Mouse (Mus musculus) effector memory CD4-positive, alpha-beta T cell, adult 7 months (primary cell): Measurements from ENCODE around the gene Olfr697. TPM values are rescaled to one million over a fixed set of nuclear protein-coding genes. Genes with fewer than 3 reads are reported as not detected.

ENCODE experiments used
- polyA plus RNA-seq: library from polyadenylated mRNA; unstranded; fragments of 100-300 nt; shearing (Covaris generic); gene quantifications from one replicate; pipeline ENCODE4 v1.2.1, GENCODE M21; 2017

The Olfr697 gene
- polyA plus RNA-seq: not detected

DNA sequence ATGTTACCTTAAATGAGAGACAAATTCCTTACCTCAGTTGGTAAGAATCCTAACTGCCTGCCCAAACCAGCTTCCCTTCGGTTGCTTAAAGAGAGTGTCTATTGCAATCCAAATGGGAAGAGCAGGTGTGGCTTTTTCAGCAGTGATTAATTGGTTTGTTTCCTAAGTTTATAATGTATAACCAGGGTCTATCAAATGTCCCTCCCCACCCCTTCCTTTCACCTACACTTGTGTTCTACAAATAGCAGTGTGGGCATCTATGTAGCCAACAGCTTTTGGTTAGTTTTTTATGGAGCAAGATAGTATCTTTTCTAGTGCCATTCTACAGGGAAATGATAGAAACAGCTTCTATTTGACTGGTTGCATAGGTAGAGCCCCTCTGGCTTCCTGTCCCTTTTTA lies at the start of gene Olfr697:
Gene Olfr697, minus strand, starts transcription at position 101 of the 400 bp plus-strand sequence.

DNA sequence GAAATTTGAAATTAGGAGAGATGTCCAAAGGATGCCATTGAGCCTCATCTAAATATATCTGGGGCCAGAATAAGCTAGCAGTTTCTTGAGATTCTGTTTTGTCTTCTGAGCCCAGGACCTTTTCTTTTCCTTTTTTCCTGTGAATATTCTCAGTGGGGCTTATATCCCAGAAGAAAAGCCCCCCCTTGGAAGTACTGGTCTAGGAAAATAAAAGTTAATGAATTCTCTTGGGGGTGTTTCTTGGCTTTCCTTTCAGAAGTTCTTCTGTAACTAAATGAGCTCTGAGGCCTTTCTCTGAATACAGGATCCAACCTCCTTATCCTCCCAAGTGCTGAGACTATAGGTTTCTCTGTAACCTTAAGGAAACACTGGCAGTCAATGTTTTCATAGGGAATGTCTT lies 13.1 kb upstream of the Olfr697 start, which contains the start of gene Olfr698:
Gene Olfr698, minus strand, starts transcription at position 101 of the 400 bp plus-strand sequence.

DNA sequence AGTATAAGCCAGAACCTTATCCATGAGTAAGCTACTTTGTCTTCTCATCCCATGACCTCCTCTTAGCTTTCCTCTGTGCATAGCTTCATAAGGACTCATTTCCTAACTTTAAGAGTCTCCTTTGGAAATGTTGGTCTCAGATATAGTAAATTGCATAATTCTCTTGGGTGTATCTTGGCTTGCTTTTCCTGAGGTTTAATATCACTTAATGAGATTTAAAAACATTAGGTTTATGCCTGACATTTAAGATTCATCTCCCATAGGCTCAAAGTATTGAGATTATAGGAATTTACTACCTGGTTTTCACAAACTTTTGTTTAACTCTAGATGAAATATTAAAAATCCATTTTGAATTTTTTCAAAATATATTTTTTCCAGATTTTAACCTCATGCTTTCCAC lies 25.9 kb downstream of the Olfr697 start, which contains the start of gene Olfr695:
Gene Olfr695, minus strand, starts transcription at position 101 of the 400 bp plus-strand sequence.

GRCm38 (mm10) chr7:106691714-106692113 lies 50.5 kb downstream of the Olfr697 start, which contains the start of gene Olfr694:
TSS of gene Olfr694 (minus strand) at chr7:106691814.

Other genes starting within 250 kb of the Olfr697 start
- not detected for gene Olfr693, start 61.9 kb downstream of the Olfr697 start, polyA plus RNA-seq
- gene Olfr694, start 50.6 kb downstream of the Olfr697 start, polyA plus RNA-seq: not detected
- gene Olfr695, start 26.0 kb downstream of the Olfr697 start, polyA plus RNA-seq: not detected
- not detected for gene Olfr698, start 13.0 kb upstream of the Olfr697 start, polyA plus RNA-seq
- gene Olfr699, start 50.8 kb upstream of the Olfr697 start, polyA plus RNA-seq: not detected
- not detected for gene Olfr700, start 66.4 kb upstream of the Olfr697 start, polyA plus RNA-seq
- not detected for gene Olfr701, start 71.7 kb upstream of the Olfr697 start, polyA plus RNA-seq
- gene Olfr702, start 91.5 kb upstream of the Olfr697 start, polyA plus RNA-seq: not detected
- not detected for gene Olfr703, start 100.9 kb upstream of the Olfr697 start, polyA plus RNA-seq
- 0.55 TPM for gene Olfr704, start 120.7 kb upstream of the Olfr697 start, polyA plus RNA-seq
- not detected for gene Olfr705, start 134.4 kb upstream of the Olfr697 start, polyA plus RNA-seq
- not detected for gene Olfr706, start 145.7 kb upstream of the Olfr697 start, polyA plus RNA-seq
- not detected for gene Olfr707, start 158.8 kb upstream of the Olfr697 start, polyA plus RNA-seq
- gene Olfr1532-ps1, start 165.6 kb upstream of the Olfr697 start, polyA plus RNA-seq: not detected
- gene Olfr709-ps1, start 189.8 kb upstream of the Olfr697 start, polyA plus RNA-seq: not detected
- gene Olfr710, start 205.9 kb upstream of the Olfr697 start, polyA plus RNA-seq: not detected
- 0.07 TPM for gene Olfr6, start 221.5 kb upstream of the Olfr697 start, polyA plus RNA-seq
- gene Olfr711, start 233.0 kb upstream of the Olfr697 start, polyA plus RNA-seq: not detected